Mouse (Mus musculus) kidney, adult 10 weeks (tissue): ENCODE results near the gene Vmn2r93. TPM values are rescaled to one million over a fixed set of nuclear protein-coding genes. Genes with fewer than 3 reads are reported as not detected.

Source experiments
- polyA plus RNA-seq: library from polyadenylated mRNA; stranded (reverse); fragments of 350-450 nt; fragmentation: Illumina TruSeq; extraction: RNeasy Lipid Tissue Mini Kit (QIAGEN cat#74804); gene quantifications from one replicate; pipeline ENCODE4 v1.2.3, GENCODE M21; 2014; ENCODE audit warnings: low read depth, low replicate concordance

Gene Vmn2r93
- not detected for polyA plus RNA-seq

GRCm38 (mm10) chr17:18297799-18298198 is at the start of gene Vmn2r93:
Vmn2r93 (plus strand) TSS chr17:18298099.

GRCm38 (mm10) chr17:18277656-18278055 is 20.2 kb upstream of the Vmn2r93 start, which contains the start of gene Vmn2r94:
Vmn2r94 (minus strand) TSS chr17:18277756.

Other genes starting within 250 kb of the Vmn2r93 start
- not detected for gene Vmn2r124, start 248.7 kb upstream of the Vmn2r93 start, polyA plus RNA-seq
- gene Vmn2r91, start 213.1 kb upstream of the Vmn2r93 start, polyA plus RNA-seq: not detected
- gene Vmn2r92, start 146.2 kb upstream of the Vmn2r93 start, polyA plus RNA-seq: not detected
- not detected for gene Vmn2r94, start 20.3 kb upstream of the Vmn2r93 start, polyA plus RNA-seq
- not detected for gene Vmn2r95, start 126.0 kb downstream of the Vmn2r93 start, polyA plus RNA-seq